Mouse (Mus musculus) liver, adult 2 months (tissue): ENCODE measurements at regions not wholly inside any gene's neighbourhood (a gene's known extent, or its start where the extent isn't known, plus 50 kb on each side); places are given as distances from the start of the nearest gene placed in this dataset.

ENCODE experiments used
- DNase-seq: peaks from one replicate; pipeline ENCODE4 v3.0.0-alpha.2; 2011; ENCODE audit warnings: low read depth, low spot score; ENCODE audit errors: extremely low read depth
- H3K27ac ChIP-seq: fragments of 200-500 bp; replicated peaks from 2 replicates; pipeline ENCODE4 v1.5.1; 2012; ENCODE audit warnings: low read depth, mild to moderate bottlenecking, control low read depth, inconsistent platforms, low read length; ENCODE audit not compliant: insufficient read depth
- H3K27me3 ChIP-seq: fragments of 200-500 bp; 2 replicates; pipeline ENCODE4 v1.6.1; 2012; ENCODE audit warnings: mild to moderate bottlenecking, moderate library complexity, low read length, inconsistent platforms; ENCODE audit not compliant: control insufficient read depth, insufficient read depth
- H3K36me3 ChIP-seq: fragments of 200-500 bp; 2 replicates; pipeline ENCODE4 v1.6.1; 2012; ENCODE audit warnings: low read length, inconsistent platforms; ENCODE audit not compliant: control insufficient read depth, insufficient read depth
- H3K4me1 ChIP-seq: fragments of 200-500 bp; 2 replicates; pipeline ENCODE4 v1.6.1; 2011; ENCODE audit warnings: low read length; ENCODE audit not compliant: control insufficient read depth, insufficient read depth
- H3K4me3 ChIP-seq: fragments of 200-500 bp; 2 replicates; pipeline ENCODE4 v1.5.1; 2011; ENCODE audit warnings: low read depth, mild to moderate bottlenecking, control low read depth, low read length, moderate library complexity; ENCODE audit not compliant: insufficient read depth
- H3K79me2 ChIP-seq: fragments of 200-500 bp; 2 replicates; pipeline ENCODE4 v1.6.1; 2012; ENCODE audit warnings: inconsistent platforms, mild to moderate bottlenecking, low read length, moderate library complexity; ENCODE audit not compliant: control insufficient read depth, insufficient read depth
- H3K9ac ChIP-seq: fragments of 200-500 bp; 2 replicates; pipeline ENCODE4 v1.6.1; 2012; ENCODE audit warnings: low read depth, mild to moderate bottlenecking, control low read depth, inconsistent platforms, low read length
- CTCF ChIP-seq: fragments of 200-500 bp; IDR thresholded peaks from 2 replicates; pipeline ENCODE4 v1.5.1; 2011; ENCODE audit warnings: low read depth, low read length, control low read depth
- POLR2A ChIP-seq: fragments of 200-500 bp; IDR thresholded peaks from 2 replicates; pipeline ENCODE4 v1.6.1; 2011; ENCODE audit warnings: low read length, control low read depth; ENCODE audit not compliant: insufficient read depth; ENCODE audit errors: extremely low read depth
- WGBS: fragments of 180-500 bp; shearing (Covaris S2); methylation state at CpG from one replicate; pipeline ENCODE4 v1.1.7; 2018; 5-methylcytosine and 5-hydroxymethylcytosine counted together

DNA sequence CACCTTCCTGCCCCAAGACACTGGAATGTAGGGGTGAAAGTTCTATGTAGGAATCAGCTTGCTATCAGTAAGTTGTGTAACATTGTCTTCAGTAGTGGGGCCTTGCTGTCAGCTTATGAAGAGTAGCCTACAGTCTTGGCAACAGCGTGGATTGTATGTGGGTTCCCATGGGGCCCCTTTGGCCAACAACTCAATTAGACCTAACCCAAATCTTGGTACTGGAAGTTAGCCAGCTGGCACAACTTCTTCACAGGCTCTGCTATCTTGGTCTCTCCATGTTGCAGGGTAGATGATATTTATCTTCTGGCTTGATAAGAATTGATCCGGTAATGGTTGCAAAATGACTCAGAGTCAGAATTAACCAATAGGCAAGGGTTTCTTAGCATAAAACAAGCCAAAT lies 244.2 kb upstream of the Msx2 start:
- TF ChIP-seq CTCF (no peak), POLR2A (no peak)
- no peak overlapping the region for H3K4me3 ChIP-seq
- H3K4me1 ChIP-seq: no peaks in the 10 kb centered on the region
- H3K79me2 ChIP-seq: no peaks in the 10 kb centered on the region
- no peaks in the 10 kb centered on the region for H3K27me3 ChIP-seq
- H3K36me3 ChIP-seq: no peaks in the 10 kb centered on the region
- no peak overlapping the region for H3K9ac ChIP-seq
- no peak overlapping the region for H3K27ac ChIP-seq
- DNase-seq: no peak
- WGBS: 65% methylated on average over 2 of the region's 2 CpGs

- Histone ChIP-seq H3K9ac (no peak overlapping the region), H3K27ac (no peak overlapping the region), H3K4me3 (no peak overlapping the region), H3K27me3 (no peaks in the 10 kb centered on the region), H3K36me3 (no peaks in the 10 kb centered on the region), H3K79me2 (no peaks in the 10 kb centered on the region), H3K4me1 (no peaks in the 10 kb centered on the region)
- DNase-seq: no peak
- WGBS: 84% methylated on average over 10 of the region's 10 CpGs
- TF ChIP-seq CTCF (no peak), POLR2A (no peak)
Measured at GRCm38 (mm10) chr13:53709062-53709461, 236.2 kb upstream of the Msx2 start.

GRCm38 (mm10) chr13:53707548-53707947 lies 234.7 kb upstream of the Msx2 start:
- 89% methylated on average over 17 of the region's 17 CpGs for WGBS
- no peak for TF ChIP-seq POLR2A
- no peak for TF ChIP-seq CTCF
- Histone ChIP-seq H3K79me2 (no peaks in the 10 kb centered on the region), H3K9ac (no peak overlapping the region), H3K4me1 (no peaks in the 10 kb centered on the region), H3K36me3 (no peaks in the 10 kb centered on the region), H3K27ac (no peak overlapping the region), H3K27me3 (no peaks in the 10 kb centered on the region), H3K4me3 (no peak overlapping the region)
- no peak for DNase-seq

DNA sequence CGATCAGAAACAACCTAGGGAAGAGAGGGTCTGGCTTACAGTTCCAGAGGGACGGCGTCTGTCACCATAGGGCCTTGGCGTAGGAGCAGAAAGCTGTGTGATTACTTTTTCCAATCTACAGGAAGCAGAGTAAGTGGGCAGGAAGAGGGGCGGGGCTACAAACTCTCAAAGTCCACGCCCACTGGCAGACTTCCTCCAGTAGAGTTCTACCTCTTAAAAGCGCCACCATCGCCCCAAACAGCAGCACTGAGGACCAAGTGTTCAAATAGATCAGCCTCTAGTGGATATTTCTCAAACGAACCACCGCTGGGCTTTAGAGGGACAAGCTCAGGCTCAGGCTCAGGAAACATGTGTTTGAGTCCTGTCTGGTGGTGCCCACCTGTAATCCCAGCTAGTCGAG lies 231.2 kb upstream of the Msx2 start:
- H3K36me3 ChIP-seq: no peaks in the 10 kb centered on the region
- TF ChIP-seq CTCF (no peak), POLR2A (no peak)
- H3K4me3 ChIP-seq: no peak overlapping the region
- no peaks in the 10 kb centered on the region for H3K4me1 ChIP-seq
- no peak overlapping the region for H3K9ac ChIP-seq
- H3K27ac ChIP-seq: no peak overlapping the region
- DNase-seq: no peak
- no peaks in the 10 kb centered on the region for H3K79me2 ChIP-seq
- 81% methylated on average over 11 of the region's 11 CpGs for WGBS
- no peaks in the 10 kb centered on the region for H3K27me3 ChIP-seq

- TF ChIP-seq POLR2A (no peak), CTCF (no peak)
- Histone ChIP-seq H3K4me1 (no peaks in the 10 kb centered on the region), H3K4me3 (no peak overlapping the region), H3K27ac (no peak overlapping the region), H3K79me2 (no peaks in the 10 kb centered on the region), H3K36me3 (no peaks in the 10 kb centered on the region), H3K9ac (no peak overlapping the region), H3K27me3 (no peaks in the 10 kb centered on the region)
- 74% methylated on average over 3 of the region's 3 CpGs for WGBS
- DNase-seq: no peak
Measured at GRCm38 (mm10) chr13:53700236-53700635, 227.4 kb upstream of the Msx2 start.

- H3K4me1 ChIP-seq: no peaks in the 10 kb centered on the region
- WGBS: 80% methylated on average over 6 of the region's 6 CpGs
- TF ChIP-seq POLR2A (no peak), CTCF (no peak)
- no peak for DNase-seq
- no peak overlapping the region for H3K4me3 ChIP-seq
- no peaks in the 10 kb centered on the region for H3K36me3 ChIP-seq
- no peak overlapping the region for H3K27ac ChIP-seq
- no peaks in the 10 kb centered on the region for H3K79me2 ChIP-seq
- no peaks in the 10 kb centered on the region for H3K27me3 ChIP-seq
- H3K9ac ChIP-seq: no peak overlapping the region
Measured at GRCm38 (mm10) chr13:53697954-53698353, 225.1 kb upstream of the Msx2 start.
